Mouse (Mus musculus): ENCODE results near the gene Eps8l2.

DNA sequence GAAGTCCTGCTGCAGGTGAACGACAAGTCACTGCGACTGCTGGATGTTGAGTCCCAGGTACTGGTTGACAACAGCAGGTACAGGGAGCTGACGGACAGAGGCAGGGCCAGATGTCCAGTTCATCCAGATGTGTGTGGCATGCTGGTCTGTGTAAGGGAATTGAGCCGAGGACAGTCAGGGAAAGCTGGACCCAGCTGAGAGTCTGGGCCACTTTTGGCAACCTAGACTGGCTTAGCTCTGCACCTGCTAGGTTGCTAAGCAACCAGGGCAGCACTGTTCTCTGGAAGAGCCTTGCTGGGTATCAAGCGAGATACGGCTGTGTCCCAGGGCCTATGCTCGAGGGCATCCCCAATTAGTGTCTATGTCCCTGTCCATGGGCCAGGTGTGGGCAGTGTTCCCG lies 16.4 kb downstream of the Eps8l2 start:
- TF ChIP-seq POLR2A (IDR thresholded peaks at IDR 0.05; ENCODE audit: borderline replicate concordance, extremely low read depth, insufficient read depth, insufficient read length, poor library complexity, severe bottlenecking): no peak
- TF ChIP-seq CTCF (IDR thresholded peaks at IDR 0.05; ENCODE audit: borderline replicate concordance, extremely low read depth, insufficient read depth, insufficient read length): no peak

Data from brain, embryonic 14.5 days (tissue).